Mouse (Mus musculus): ENCODE measurements at regions not wholly inside any gene's neighbourhood (a gene's known extent, or its start where the extent isn't known, plus 50 kb on each side); places are given as distances from the start of the nearest gene placed in this dataset.

GRCm38 (mm10) chr9:31587671-31588070 is 123.4 kb upstream of the Tmem45b start:
- TF ChIP-seq CTCF (IDR thresholded peaks at IDR 0.05; ENCODE audit: insufficient read depth, low read depth, low read length) (no peak), POLR2A (IDR thresholded peaks at IDR 0.05; ENCODE audit: insufficient read depth, low read depth, low read length) (no peak)
